Mouse (Mus musculus): Measurements from ENCODE around the gene Foxl1.

DNA sequence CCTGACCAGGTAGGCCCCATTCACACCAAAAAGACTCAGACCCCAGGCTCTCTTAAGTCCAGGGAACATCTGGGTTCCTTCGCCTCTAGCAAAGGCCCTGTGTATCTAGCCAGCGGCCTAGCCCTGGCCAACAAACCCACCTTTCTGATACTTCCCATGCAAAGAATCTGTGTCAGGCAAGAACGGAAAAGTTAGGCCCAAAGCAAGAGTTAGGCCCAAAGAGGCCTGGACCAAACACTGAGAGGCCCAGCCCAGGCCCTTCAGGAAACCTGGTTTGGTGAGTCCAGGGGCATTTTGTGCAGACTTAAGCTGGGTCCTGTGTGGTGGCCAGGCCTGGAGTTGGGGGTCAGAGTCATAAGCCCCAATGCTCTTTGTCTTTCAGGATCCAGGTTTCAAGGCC lies 42.2 kb upstream of the Foxl1 start:
- no peak for TF ChIP-seq CTCF (conservative IDR thresholded peaks at IDR 0.05 in 1 of 2, IDR thresholded peaks at IDR 0.05 in 1 of 2; ENCODE audit: low read depth in 2 of 2, low read length in 2 of 2)
- TF ChIP-seq HCFC1 (IDR thresholded peaks at IDR 0.05; ENCODE audit: low read depth, low read length): no peak
- TF ChIP-seq POLR2A (IDR thresholded peaks at IDR 0.05; ENCODE audit: low read depth, low read length): no peak
- no peak for TF ChIP-seq E2F4 (IDR thresholded peaks at IDR 0.05; ENCODE audit: insufficient replicate concordance, low read depth, low read length)
- no peak for TF ChIP-seq TCF12 (IDR thresholded peaks at IDR 0.05; ENCODE audit: low read depth, low read length)

Measured in CH12.LX (cell line).